Mouse (Mus musculus) thymus, adult 2 months (tissue): ENCODE measurements around the gene 4922502D21Rik.

Experiments
- CTCF ChIP-seq: fragments of 200-500 bp; IDR thresholded peaks from 2 replicates; pipeline ENCODE4 v1.5.1; 2012; ENCODE audit warnings: mild to moderate bottlenecking, control low read depth, low read length, moderate library complexity, borderline replicate concordance; ENCODE audit not compliant: control insufficient read depth, poor library complexity, insufficient read depth; ENCODE audit errors: extremely low read depth
- POLR2A ChIP-seq: fragments of 200-500 bp; IDR thresholded peaks from 2 replicates; pipeline ENCODE4 v1.6.1; 2012; ENCODE audit warnings: mild to moderate bottlenecking, low read length, control low read depth, moderate library complexity; ENCODE audit not compliant: control insufficient read depth, poor library complexity, insufficient read depth; ENCODE audit errors: extremely low read depth

DNA sequence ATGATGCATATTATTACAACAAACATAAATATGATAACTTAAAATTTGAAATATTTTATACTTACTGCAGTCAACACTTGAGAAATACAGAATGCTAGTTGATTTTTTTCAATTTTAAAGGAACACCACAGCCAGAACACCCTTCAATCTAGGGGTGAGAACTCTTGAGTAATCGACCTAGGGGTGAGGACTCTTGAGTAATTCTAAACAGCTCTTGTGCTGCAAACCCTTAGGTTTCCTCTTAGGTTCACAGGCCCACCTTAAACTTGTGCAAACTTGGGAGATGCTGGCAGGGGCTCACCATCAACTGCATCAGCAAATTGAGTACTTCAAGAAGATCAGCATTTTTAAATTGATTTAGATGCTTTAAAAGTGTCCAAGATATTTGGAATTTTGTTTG lies 6.2 kb upstream of the 4922502D21Rik start:
- no peak for TF ChIP-seq POLR2A
- TF ChIP-seq CTCF = no peak
